Mouse (Mus musculus): Measurements from ENCODE around the gene Gsdma3. TPM values are rescaled to one million over a fixed set of nuclear protein-coding genes. Genes with fewer than 3 reads are reported as not detected.

Gene Gsdma3
- polyA plus RNA-seq, 1 experiment from 2014 or later, result not detected

DNA sequence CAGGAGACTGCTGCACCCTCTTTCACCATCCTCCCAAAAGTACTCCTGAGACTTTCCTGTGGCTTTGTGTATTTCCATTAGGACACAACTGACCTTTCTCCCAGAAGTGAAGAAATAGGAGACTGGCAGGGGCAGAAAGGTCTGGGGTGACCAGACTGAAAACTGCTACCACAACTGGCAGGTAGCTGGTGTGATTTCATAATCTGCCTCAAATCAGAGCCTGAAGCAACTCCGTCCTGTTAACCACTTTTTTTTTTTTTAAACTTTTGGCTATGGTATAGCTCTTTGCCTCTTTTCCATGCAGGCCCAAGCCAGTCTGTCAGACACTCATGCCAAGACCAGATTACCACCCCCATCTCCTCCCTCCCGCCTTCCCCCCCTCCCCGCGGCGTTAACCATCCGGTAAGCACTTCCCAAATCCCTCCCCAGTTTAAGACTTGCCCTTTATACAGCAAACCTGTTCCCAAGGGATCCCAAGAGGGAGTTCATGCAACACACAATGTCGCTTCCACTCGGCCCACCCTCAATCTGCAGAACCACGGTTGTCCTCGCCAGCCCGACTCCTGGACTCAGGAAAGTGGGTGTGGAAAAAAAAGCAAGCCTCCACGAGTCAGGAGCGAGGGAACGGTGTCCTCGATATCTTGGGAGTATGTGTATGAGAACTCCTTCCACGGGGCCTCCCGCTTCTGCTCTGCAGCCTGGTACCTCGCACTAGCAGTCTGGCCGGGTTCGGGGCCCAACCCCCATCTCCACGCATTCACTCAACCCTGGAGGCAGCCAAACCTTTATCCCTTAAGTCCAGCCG lies 39.9 kb upstream of the Gsdma3 start:
- peak overlapping the region; percentile 90 for H3K27ac ChIP-seq
- H3K9ac ChIP-seq (replicated peaks), result peak overlapping the region; percentile 95
- H3K4me3 ChIP-seq (replicated peaks), result peak overlapping the region; percentile 89
- H3K4me2 ChIP-seq (replicated peaks), result peak overlapping the region; percentile 93
- H3K27me3 ChIP-seq, result no peaks in the 10 kb centered on the region
- H3K4me1 ChIP-seq (replicated peaks), result peaks cover 35% of the 10 kb centered on the region
- no peaks in the 10 kb centered on the region for H3K9me3 ChIP-seq
- peaks cover 24% of the 10 kb centered on the region for H3K36me3 ChIP-seq
- WGBS, result 2% methylated on average over 22 of the region's 22 CpGs
- ATAC-seq, result peak; percentile 62

- Histone ChIP-seq H3K9me3 (no peaks in the 10 kb centered on the region), H3K9ac (replicated peaks) (peak within 1 kb of the TSS; percentile 95), H3K4me3 (replicated peaks) (peak within 1 kb of the TSS; percentile 89), H3K4me1 (replicated peaks) (peaks cover 35% of the 10 kb centered on the region), H3K27me3 (no peaks in the 10 kb centered on the region), H3K27ac (peak within 1 kb of the TSS; percentile 90), H3K36me3 (peaks cover 16% of the 10 kb centered on the region), H3K4me2 (replicated peaks) (peak within 1 kb of the TSS; percentile 93)
- ATAC-seq, result peak; percentile 96
- under 1% methylated on average over 49 of the region's 49 CpGs for WGBS
Measured at GRCm38 (mm10) chr11:98586892-98587563, 39.1 kb upstream of the Gsdma3 start, which contains the start of gene Ormdl3. TSS of gene Ormdl3 (minus strand) at chr11:98587368.

DNA sequence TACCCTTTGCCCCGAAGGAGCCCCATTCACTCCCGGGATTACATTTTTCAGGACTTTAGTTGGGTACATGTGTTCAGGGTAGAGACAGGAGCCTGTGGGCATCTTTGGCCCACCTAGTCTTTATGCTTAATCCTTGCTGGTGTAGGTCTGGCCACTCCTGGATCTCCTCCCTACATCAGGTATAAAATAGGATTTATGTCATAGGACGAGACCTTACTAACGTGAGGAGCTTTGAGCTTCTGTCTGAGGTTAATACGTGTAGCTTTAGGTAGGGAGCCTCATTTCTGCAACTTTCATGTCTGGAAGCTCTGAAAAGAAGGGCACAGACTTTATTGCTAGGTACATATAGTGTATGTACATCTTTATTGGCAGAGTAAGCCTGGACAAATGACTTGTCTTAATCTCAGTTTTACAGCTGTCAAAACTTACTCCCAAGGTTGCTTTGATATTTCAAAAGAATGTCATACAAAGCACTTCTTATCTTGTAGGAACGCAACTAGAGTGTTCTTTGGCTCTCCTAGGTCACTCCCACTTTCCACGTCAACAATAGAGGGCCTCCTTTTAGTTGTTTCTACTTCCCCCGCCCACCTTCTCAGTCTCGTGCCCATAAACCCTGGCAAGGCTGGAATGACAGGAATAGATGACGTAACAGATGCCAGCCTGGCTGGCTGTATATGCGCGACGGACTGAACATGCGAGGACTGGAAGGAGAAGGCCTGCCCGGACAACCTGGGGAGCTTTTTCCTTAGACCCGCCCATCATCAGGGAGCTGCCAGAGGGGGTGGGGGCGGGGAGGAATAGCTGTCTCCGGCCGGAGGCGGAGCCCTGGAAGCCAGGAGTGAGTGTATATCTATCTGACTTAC lies 38.2 kb upstream of the Gsdma3 start:
- Histone ChIP-seq H3K27me3 (no peaks in the 10 kb centered on the region), H3K9me3 (no peaks in the 10 kb centered on the region), H3K4me2 (replicated peaks) (peak overlapping the region; percentile 93), H3K4me1 (replicated peaks) (peaks cover 35% of the 10 kb centered on the region), H3K4me3 (replicated peaks) (peak overlapping the region; percentile 89), H3K9ac (replicated peaks) (peak overlapping the region; percentile 39), H3K36me3 (peaks cover 8% of the 10 kb centered on the region), H3K27ac (peak overlapping the region; percentile 55)
- WGBS, result 5% methylated on average over 20 of the region's 20 CpGs
- ATAC-seq, result peak; percentile 41; the same call in 1 of the 2 replicates

GRCm38 (mm10) chr11:98588833-98589281 lies 37.3 kb upstream of the Gsdma3 start:
- H3K9me3 ChIP-seq, result no peaks in the 10 kb centered on the region
- H3K9ac ChIP-seq (replicated peaks), result no peak overlapping the region
- no peak overlapping the region for H3K27ac ChIP-seq
- H3K36me3 ChIP-seq, result no peaks in the 10 kb centered on the region; the same call in 1 of the 2 replicates
- no peak overlapping the region for H3K4me2 ChIP-seq (replicated peaks)
- no peak for ATAC-seq
- no peaks in the 10 kb centered on the region for H3K27me3 ChIP-seq
- no peak overlapping the region for H3K4me3 ChIP-seq (replicated peaks)
- 76% methylated on average over 6 of the region's 6 CpGs for WGBS
- H3K4me1 ChIP-seq (replicated peaks), result peaks cover 35% of the 10 kb centered on the region

- Histone ChIP-seq H3K9me3 (no peaks in the 10 kb centered on the region), H3K4me2 (replicated peaks) (no peak overlapping the region), H3K36me3 (no peaks in the 10 kb centered on the region), H3K27ac (no peak overlapping the region), H3K4me1 (replicated peaks) (peaks cover 35% of the 10 kb centered on the region), H3K27me3 (0 out of 2 replicates have a peak, but pooled peaks cover 3% of the 10 kb centered on the region), H3K9ac (replicated peaks) (no peak overlapping the region), H3K4me3 (replicated peaks) (no peak overlapping the region)
- 90% methylated on average over 8 of the region's 8 CpGs for WGBS
- no peak for ATAC-seq
Measured at GRCm38 (mm10) chr11:98589306-98589705, 36.9 kb upstream of the Gsdma3 start.

DNA sequence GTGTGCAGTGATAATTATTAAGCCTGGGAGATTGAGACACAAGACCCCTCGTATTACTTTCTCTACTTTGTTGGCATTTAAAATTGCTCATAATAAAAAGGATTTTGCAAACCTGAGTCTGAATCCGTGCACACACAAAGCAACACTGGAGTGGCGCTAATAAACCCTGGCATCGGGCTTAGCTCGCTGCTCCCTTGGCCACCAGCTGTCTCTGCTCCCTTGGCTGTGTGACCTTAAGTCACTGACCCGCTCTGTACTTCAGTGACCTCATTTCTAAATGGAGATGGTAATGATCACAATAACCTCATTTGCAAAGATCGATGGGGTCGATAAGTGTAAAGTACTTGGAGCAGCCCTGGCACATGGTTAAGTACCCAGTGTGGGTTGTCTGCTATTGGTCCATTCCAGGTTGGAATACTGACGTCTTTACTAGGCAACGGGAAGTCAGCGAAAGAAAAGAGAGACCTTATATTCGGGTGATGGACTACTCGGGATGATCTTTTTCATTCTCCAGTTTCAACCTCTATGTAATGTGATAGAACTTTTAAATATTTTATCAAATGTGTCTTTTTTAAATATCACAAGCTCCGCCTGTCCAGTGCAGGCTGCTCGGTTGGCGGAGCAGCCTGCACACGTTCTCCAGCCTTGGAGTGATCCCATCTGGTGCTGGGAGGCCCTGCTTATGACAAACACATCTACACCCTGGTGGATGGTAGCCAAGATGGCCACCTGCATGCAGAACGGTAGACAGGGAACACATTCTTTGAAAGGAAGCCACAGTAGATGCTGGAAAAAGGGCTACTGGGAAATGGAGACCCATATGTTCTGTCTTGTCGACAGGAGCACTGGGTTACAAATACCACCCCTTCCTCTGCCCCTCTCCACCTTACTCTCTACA lies 35.4 kb upstream of the Gsdma3 start:
- H3K9me3 ChIP-seq, result no peaks in the 10 kb centered on the region
- no peak overlapping the region for H3K9ac ChIP-seq (replicated peaks)
- H3K4me2 ChIP-seq (replicated peaks), result no peak overlapping the region
- no peak overlapping the region for H3K27ac ChIP-seq
- H3K4me1 ChIP-seq (replicated peaks), result peaks cover 20% of the 10 kb centered on the region
- no peak overlapping the region for H3K4me3 ChIP-seq (replicated peaks)
- ATAC-seq, result no peak
- 75% methylated on average over 19 of the region's 19 CpGs for WGBS
- H3K36me3 ChIP-seq, result no peaks in the 10 kb centered on the region
- 0 out of 2 replicates have a peak, but pooled peaks cover 3% of the 10 kb centered on the region for H3K27me3 ChIP-seq

- Histone ChIP-seq H3K4me3 (replicated peaks) (no peak overlapping the region), H3K9ac (replicated peaks) (no peak overlapping the region), H3K9me3 (no peaks in the 10 kb centered on the region), H3K4me2 (replicated peaks) (no peak overlapping the region), H3K27me3 (peaks cover 21% of the 10 kb centered on the region), H3K4me1 (replicated peaks) (no peaks in the 10 kb centered on the region), H3K27ac (no peak overlapping the region), H3K36me3 (no peaks in the 10 kb centered on the region)
- ATAC-seq, result no peak
- 77% methylated on average over 6 of the region's 6 CpGs for WGBS
Measured at GRCm38 (mm10) chr11:98595021-98595420, 31.1 kb upstream of the Gsdma3 start.

DNA sequence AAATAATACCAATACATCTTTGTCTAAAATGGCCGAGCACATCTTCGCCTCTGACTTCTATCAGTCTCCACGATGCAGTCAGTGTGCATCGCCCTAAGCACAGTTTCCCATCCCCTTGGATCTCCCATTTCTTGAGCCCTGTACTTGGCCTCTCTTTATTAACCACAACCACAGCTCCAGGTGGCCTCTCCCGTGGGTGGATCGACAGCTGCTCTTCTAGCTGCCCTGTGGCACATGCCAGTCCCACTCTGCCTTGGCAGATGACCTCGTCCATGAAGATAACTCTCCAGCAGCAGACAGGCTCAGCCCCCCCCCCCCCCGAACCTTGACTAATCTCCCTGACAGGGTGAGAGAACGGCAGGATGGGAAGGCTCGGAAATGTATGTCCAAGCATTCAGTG lies 30.7 kb upstream of the Gsdma3 start:
- WGBS, result 78% methylated on average over 10 of the region's 10 CpGs
- Histone ChIP-seq H3K27me3 (peaks cover 22% of the 10 kb centered on the region), H3K9me3 (no peaks in the 10 kb centered on the region), H3K27ac (no peak overlapping the region), H3K4me3 (replicated peaks) (no peak overlapping the region), H3K9ac (replicated peaks) (no peak overlapping the region), H3K4me2 (replicated peaks) (no peak overlapping the region), H3K4me1 (replicated peaks) (no peaks in the 10 kb centered on the region), H3K36me3 (no peaks in the 10 kb centered on the region)
- ATAC-seq, result no peak

DNA sequence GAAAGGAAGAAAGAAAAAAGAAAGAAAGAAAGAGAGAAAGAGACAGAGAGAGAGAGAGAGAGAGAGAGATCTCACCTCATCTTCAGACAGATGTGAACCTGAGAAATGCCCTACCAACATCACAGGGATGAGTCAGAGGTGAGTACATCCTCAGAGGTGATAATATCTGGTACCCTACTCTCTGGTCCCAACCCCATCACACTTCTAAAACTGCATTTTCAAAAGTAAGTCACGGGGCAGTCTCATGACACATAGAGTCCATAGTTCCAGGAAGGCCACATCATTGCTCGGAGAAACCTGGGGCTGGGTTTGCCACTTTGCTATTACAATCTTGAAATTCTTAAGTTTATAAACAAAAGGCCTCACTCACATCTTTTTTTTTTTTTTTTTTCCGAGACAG lies 30.2 kb upstream of the Gsdma3 start:
- H3K27me3 ChIP-seq, result peaks cover 22% of the 10 kb centered on the region
- H3K27ac ChIP-seq, result no peak overlapping the region
- H3K4me2 ChIP-seq (replicated peaks), result no peak overlapping the region
- H3K4me1 ChIP-seq (replicated peaks), result no peaks in the 10 kb centered on the region
- 77% methylated on average over 3 of the region's 3 CpGs for WGBS
- no peak overlapping the region for H3K4me3 ChIP-seq (replicated peaks)
- no peaks in the 10 kb centered on the region for H3K9me3 ChIP-seq
- H3K9ac ChIP-seq (replicated peaks), result no peak overlapping the region
- no peaks in the 10 kb centered on the region for H3K36me3 ChIP-seq
- no peak for ATAC-seq

DNA sequence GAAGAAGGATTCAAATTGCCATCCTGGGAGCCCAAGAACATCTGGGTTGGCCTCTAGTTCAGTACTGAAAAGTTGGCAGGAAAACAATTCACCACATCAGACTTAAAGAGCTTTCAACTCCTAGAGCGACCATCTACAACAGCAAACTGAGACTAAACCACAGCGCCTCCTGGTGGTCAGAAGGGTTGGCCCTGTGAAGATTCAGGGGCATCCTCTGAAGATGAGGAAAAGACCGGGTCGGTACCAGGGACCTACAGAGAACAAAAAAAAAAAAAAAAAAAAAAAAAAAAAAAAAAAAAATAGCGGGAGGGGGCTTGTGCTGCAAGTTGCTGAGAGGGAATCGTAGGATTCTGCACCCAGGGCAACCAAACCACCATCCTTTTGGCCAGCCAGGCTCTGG lies 28.8 kb upstream of the Gsdma3 start:
- no peak overlapping the region for H3K4me3 ChIP-seq (replicated peaks)
- H3K4me2 ChIP-seq (replicated peaks), result no peak overlapping the region
- no peaks in the 10 kb centered on the region for H3K9me3 ChIP-seq
- no peaks in the 10 kb centered on the region for H3K36me3 ChIP-seq
- no peak overlapping the region for H3K27ac ChIP-seq
- no peak overlapping the region for H3K9ac ChIP-seq (replicated peaks)
- H3K4me1 ChIP-seq (replicated peaks), result 0 out of 2 replicates have a peak, but pooled peaks cover 5% of the 10 kb centered on the region
- no peak for ATAC-seq
- peaks cover 27% of the 10 kb centered on the region for H3K27me3 ChIP-seq
- WGBS, result 49% methylated on average over 6 of the region's 6 CpGs

GRCm38 (mm10) chr11:98597991-98598390 lies 28.2 kb upstream of the Gsdma3 start, which contains the start of gene Lrrc3c:
TSS of gene Lrrc3c (plus strand) at chr11:98598291.
- 0 out of 2 replicates have a peak, but pooled peaks cover 8% of the 10 kb centered on the region for H3K4me1 ChIP-seq (replicated peaks)
- WGBS, result 89% methylated on average over 8 of the region's 8 CpGs
- peaks cover 27% of the 10 kb centered on the region for H3K27me3 ChIP-seq
- no peak within 1 kb of the TSS for H3K4me2 ChIP-seq (replicated peaks)
- ATAC-seq, result no peak
- no peaks in the 10 kb centered on the region for H3K36me3 ChIP-seq
- H3K27ac ChIP-seq, result no peak within 1 kb of the TSS
- H3K4me3 ChIP-seq (replicated peaks), result no peak within 1 kb of the TSS
- H3K9ac ChIP-seq (replicated peaks), result 0 out of 2 replicates have a peak within 1 kb of the TSS, but pooled peaks have one; percentile 14
- no peaks in the 10 kb centered on the region for H3K9me3 ChIP-seq

Data from midbrain, embryonic 13.5 days (tissue).